Mouse (Mus musculus) heart, postnatal 0 days (tissue): ENCODE results near the gene Trnau1ap. TPM values are rescaled to one million over a fixed set of nuclear protein-coding genes. Genes with fewer than 3 reads are reported as not detected.

Source experiments
- ATAC-seq: fragments of 200-750 bp; cut with Nextera tagmentation; 2 replicates; pipeline ENCODE4 v1.8.0; 2017; ENCODE audit warnings: low read depth, moderate number of reproducible peaks, moderate library complexity; ENCODE audit not compliant: insufficient read depth
- DNase-seq: peaks from one replicate; pipeline ENCODE4 v3.0.0-alpha.2; 2016; ENCODE audit warnings: low spot score
- H3K27ac ChIP-seq: fragments of 300-500 bp; sonication (generic); 2 replicates; pipeline ENCODE4 v1.5.1; 2014; ENCODE audit warnings: low read depth, mild to moderate bottlenecking
- H3K27me3 ChIP-seq: fragments of 300-500 bp; sonication (generic); 2 replicates; pipeline ENCODE4 v1.6.1; 2014; ENCODE audit warnings: low read length, mixed read lengths; ENCODE audit not compliant: control insufficient read depth, insufficient read depth
- H3K36me3 ChIP-seq: fragments of 300-500 bp; sonication (generic); replicated peaks from 2 replicates; pipeline ENCODE4 v1.6.1; 2014; ENCODE audit warnings: low read length, mixed read lengths; ENCODE audit not compliant: control insufficient read depth, insufficient read depth
- H3K4me1 ChIP-seq: fragments of 300-500 bp; sonication (generic); 2 replicates; pipeline ENCODE4 v1.6.1; 2014; ENCODE audit warnings: antibody characterized with exemption; ENCODE audit not compliant: control insufficient read depth, insufficient read depth
- H3K4me2 ChIP-seq: fragments of 300-500 bp; sonication (generic); 2 replicates; pipeline ENCODE4 v1.6.1; 2014; ENCODE audit warnings: low read depth, mild to moderate bottlenecking, low read length, moderate library complexity
- H3K4me3 ChIP-seq: fragments of 300-500 bp; sonication (generic); 2 replicates; pipeline ENCODE4 v1.5.1; 2014; ENCODE audit warnings: low read depth, low read length
- H3K9ac ChIP-seq: fragments of 300-500 bp; sonication (generic); replicated peaks from 2 replicates; pipeline ENCODE4 v1.6.1; 2014; ENCODE audit warnings: low read depth, low read length, mixed read lengths
- H3K9me3 ChIP-seq: fragments of 300-500 bp; sonication (generic); replicated peaks from 2 replicates; pipeline ENCODE4 v1.6.1; 2016; ENCODE audit warnings: low read length; ENCODE audit not compliant: control insufficient read depth
- CTCF ChIP-seq: IDR thresholded peaks from 2 replicates; pipeline ENCODE4 v1.5.1; 2016; ENCODE audit warnings: antibody characterized with exemption, control low read depth, low read depth
- EP300 ChIP-seq: IDR thresholded peaks from 2 replicates; pipeline ENCODE4 v1.6.1; 2016; ENCODE audit warnings: antibody characterized with exemption, low read depth
- WGBS: fragments of 180-500 bp; shearing (Covaris S2); extraction: QIAGEN DNeasy Blood & Tissue Kit; methylation state at CpG from one replicate; pipeline ENCODE4 v1.1.7; 2014; 5-methylcytosine and 5-hydroxymethylcytosine counted together
- polyA plus RNA-seq: library from polyadenylated mRNA; unstranded; fragments of >200 nt; fragmentation: Nextera tagmentation; extraction: Ambion mirVana; gene quantifications from 2 replicates; pipeline ENCODE4 v1.2.1, GENCODE M21; 2015
- total RNA-seq: library from RNA; depleted of rRNA; stranded (reverse); fragments of >200 nt; gene quantifications from 2 replicates; pipeline ENCODE4 v1.2.3, GENCODE M21; 2014; ENCODE audit warnings: low replicate concordance

Gene Trnau1ap
- total and polyA plus RNA-seq, 2 experiments from 2014 or later, result 51.3 to 63.2 TPM

DNA sequence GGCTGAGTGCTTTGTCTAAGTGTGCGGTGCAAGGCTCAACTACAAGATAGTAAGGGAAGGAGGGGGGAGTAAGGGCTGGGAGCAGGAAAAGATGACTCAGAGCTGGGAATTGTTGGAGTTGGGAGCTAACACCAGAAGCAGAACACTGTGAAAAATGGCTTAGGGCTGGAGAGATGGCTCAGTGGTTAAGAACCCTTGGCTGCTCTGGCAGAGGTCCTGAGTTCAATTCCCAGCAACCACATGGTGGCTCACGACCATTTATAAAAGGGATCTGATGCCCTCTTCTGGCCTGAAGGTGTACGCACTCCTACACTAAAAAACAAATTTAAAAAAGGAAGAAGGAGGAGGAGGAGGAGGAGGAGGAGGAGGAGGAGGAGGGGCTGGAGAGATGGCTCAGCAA is 17.3 kb upstream of the Trnau1ap start:
- WGBS, result 36% methylated on average over 3 of the region's 3 CpGs
- TF ChIP-seq CTCF, result no peak
- no peak for TF ChIP-seq EP300
- no peak for ATAC-seq

DNA sequence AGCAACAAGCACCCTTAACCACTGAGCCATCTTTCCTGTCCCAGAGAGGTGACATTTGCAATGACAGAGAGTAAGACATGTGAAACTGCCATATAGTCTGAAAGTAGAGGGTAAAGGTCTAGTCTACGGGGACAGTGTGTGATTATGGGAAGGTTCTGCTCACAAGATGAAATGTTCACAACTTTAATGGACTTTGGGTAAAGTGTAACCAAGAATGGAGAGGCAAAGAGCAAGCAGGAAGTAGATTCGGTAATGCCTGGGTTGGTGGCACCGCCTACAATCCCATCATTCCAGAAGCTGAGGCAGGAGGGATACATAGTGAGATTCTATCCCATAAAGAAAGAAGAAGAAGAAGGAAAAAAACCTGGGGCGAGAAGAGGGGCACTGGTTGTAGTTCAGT is 16.9 kb upstream of the Trnau1ap start:
- H3K27ac ChIP-seq, result no peak overlapping the region
- H3K9me3 ChIP-seq, result no peaks in the 10 kb centered on the region
- no peaks in the 10 kb centered on the region for H3K27me3 ChIP-seq
- DNase-seq, result no peak
- peaks cover 17% of the 10 kb centered on the region for H3K36me3 ChIP-seq
- H3K4me2 ChIP-seq, result no peak overlapping the region
- no peak for ATAC-seq
- 66% methylated on average over 4 of the region's 4 CpGs for WGBS
- no peak overlapping the region for H3K4me3 ChIP-seq
- TF ChIP-seq CTCF (no peak), EP300 (no peak)
- no peak overlapping the region for H3K9ac ChIP-seq
- peaks cover 13% of the 10 kb centered on the region for H3K4me1 ChIP-seq

More for the DNA sequence above, 17.3 kb upstream of the Trnau1ap start:
- H3K4me1 ChIP-seq, result peaks cover 14% of the 10 kb centered on the region
- no peak overlapping the region for H3K9ac ChIP-seq
- no peak overlapping the region for H3K4me2 ChIP-seq
- no peak overlapping the region for H3K27ac ChIP-seq
- H3K36me3 ChIP-seq, result peaks cover 21% of the 10 kb centered on the region
- H3K9me3 ChIP-seq, result no peaks in the 10 kb centered on the region
- DNase-seq, result no peak
- no peaks in the 10 kb centered on the region for H3K27me3 ChIP-seq
- H3K4me3 ChIP-seq, result no peak overlapping the region

DNA sequence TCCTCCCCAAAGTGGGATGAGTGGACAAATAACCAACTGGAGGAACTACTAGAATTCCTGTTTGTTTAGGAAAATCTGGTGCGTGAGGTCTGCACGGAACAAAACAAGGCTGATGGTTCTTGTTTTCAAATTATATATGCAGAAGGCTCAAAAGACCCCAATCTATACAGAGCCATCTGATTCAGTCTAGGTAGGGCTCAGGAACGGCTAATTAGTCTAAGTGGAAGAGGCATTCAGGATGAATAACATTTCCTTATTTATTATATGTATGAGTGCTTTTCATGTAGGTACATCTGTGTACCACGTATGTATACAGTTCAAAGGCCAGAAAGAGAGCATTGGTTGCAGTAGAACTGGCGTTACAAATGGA is 16.5 kb upstream of the Trnau1ap start:
- Histone ChIP-seq H3K27ac (no peak overlapping the region), H3K9ac (no peak overlapping the region), H3K4me3 (peak overlapping the region; percentile 75), H3K9me3 (no peaks in the 10 kb centered on the region), H3K4me2 (0 out of 2 replicates have a peak overlapping the region, but pooled peaks have one; percentile 89), H3K4me1 (peaks cover 13% of the 10 kb centered on the region), H3K27me3 (no peaks in the 10 kb centered on the region), H3K36me3 (peaks cover 13% of the 10 kb centered on the region)
- DNase-seq (no peak), ATAC-seq (no peak)
- WGBS, result 44% methylated on average over 5 of the region's 5 CpGs
- no peak for TF ChIP-seq CTCF
- no peak for TF ChIP-seq EP300

DNA sequence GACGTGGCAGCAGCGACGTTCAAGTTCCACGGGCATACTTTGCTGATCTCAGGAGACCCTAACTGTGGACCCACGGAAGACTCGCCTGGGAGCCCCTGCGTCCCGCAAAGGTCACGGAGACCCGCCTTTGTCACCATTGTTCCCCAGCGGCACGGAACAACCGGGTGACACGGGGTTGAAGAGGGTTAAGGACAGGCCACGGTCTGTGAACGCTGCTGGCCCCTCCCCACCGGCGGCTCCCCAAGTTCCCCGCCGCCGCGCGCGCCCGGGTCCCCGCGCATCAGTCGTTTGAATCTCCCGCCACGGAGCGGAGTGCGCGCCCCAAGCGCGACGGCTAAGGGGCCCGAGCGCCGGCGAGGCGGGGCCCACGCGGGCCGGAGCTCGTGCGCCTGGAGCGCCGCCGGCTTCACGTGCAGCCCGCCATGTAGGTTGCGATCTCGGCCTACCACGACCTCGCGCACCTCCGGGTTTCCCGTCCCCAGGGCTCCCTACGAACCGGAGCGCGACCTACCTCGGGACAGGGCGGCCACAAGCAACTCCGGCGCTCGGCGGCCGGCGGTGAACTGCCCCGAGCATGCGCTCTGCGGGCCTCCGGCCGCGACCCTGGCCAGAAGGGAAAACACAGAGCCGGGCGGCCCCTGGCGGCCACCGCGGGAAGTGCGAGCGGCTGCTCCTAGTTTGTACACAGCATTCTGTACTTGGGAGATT is 16.0 kb upstream of the Trnau1ap start:
- WGBS, result under 1% methylated on average over 83 of the region's 83 CpGs
- TF ChIP-seq CTCF (peak; percentile 95), EP300 (no peak)
- DNase-seq, result peak; percentile 78
- no peaks in the 10 kb centered on the region for H3K27me3 ChIP-seq
- ATAC-seq, result peak; percentile 92
- H3K27ac ChIP-seq, result peak overlapping the region; percentile 62
- H3K36me3 ChIP-seq, result peaks cover 8% of the 10 kb centered on the region
- H3K4me2 ChIP-seq, result peak overlapping the region; percentile 89
- no peaks in the 10 kb centered on the region for H3K9me3 ChIP-seq
- peak overlapping the region; percentile 74 for H3K9ac ChIP-seq
- H3K4me1 ChIP-seq, result peaks cover 13% of the 10 kb centered on the region
- peak overlapping the region; percentile 75 for H3K4me3 ChIP-seq

DNA sequence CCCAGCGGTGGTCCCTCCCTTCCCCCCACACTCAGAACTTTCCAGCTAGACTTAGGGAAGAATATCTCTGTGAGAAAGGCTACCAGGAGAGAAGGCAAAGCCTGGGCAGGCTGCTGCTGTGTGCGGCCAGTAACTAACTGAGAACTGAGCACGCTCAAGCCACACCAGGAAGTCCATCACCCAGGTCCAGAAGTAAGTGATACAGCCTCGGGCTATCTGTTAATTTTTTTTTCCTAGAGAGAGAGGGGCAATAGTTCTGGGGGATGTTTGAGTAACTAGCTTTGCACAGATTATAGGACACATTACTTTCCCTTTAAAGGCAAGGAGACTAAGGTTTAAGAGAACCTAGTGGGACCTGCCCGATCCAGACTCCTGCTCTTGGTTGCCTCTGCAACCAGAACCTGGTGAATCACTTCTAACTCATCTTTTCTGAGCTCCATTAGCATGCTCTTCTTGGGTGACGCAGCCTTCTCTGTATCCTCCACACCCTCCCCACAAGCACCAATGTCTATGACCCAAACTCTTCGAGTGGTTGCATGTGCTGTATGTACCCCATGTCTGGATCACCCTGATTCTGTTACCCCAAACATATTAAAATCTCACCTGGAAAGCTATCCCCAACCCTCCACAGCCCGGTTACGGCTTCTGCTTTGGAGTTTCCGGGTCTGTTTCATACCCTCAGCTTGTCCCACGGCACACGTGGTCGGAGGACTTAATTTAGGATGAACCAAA is 15.2 kb upstream of the Trnau1ap start:
- H3K4me1 ChIP-seq, result peaks cover 13% of the 10 kb centered on the region
- H3K4me2 ChIP-seq, result peak overlapping the region; percentile 89
- H3K27me3 ChIP-seq, result no peaks in the 10 kb centered on the region
- 7% methylated on average over 13 of the region's 13 CpGs for WGBS
- H3K9me3 ChIP-seq, result no peaks in the 10 kb centered on the region
- H3K4me3 ChIP-seq, result peak overlapping the region; percentile 75
- TF ChIP-seq EP300 (no peak), CTCF (no peak)
- ATAC-seq, result 0 out of 2 replicates have a peak, but pooled peaks have one; percentile 2
- DNase-seq, result no peak
- H3K9ac ChIP-seq, result peak overlapping the region; percentile 74
- 0 out of 2 replicates have a peak, but pooled peaks cover 3% of the 10 kb centered on the region for H3K36me3 ChIP-seq
- no peak overlapping the region for H3K27ac ChIP-seq
